Mouse (Mus musculus) liver, adult 2 months (tissue): ENCODE results near the gene Cbx3.

Experiments used
- CTCF ChIP-seq: fragments of 200-500 bp; IDR thresholded peaks from 2 replicates; pipeline ENCODE4 v1.5.1; 2011; ENCODE audit warnings: low read depth, low read length, control low read depth
- POLR2A ChIP-seq: fragments of 200-500 bp; IDR thresholded peaks from 2 replicates; pipeline ENCODE4 v1.6.1; 2011; ENCODE audit warnings: low read length, control low read depth; ENCODE audit not compliant: insufficient read depth; ENCODE audit errors: extremely low read depth

- TF ChIP-seq CTCF (no peak), POLR2A (no peak)
These were observed 16.6 kb downstream of the Cbx3 start for GRCm38 (mm10) chr6:51486731-51487130.
